Mouse (Mus musculus): ENCODE measurements around the gene Coq7. TPM values are rescaled to one million over a fixed set of nuclear protein-coding genes. Genes with fewer than 3 reads are reported as not detected.

The Coq7 gene
- polyA plus RNA-seq, 1 experiment from 2014 or later, result 93.7 TPM

- Histone ChIP-seq H3K9ac (replicated peaks; ENCODE audit: low read length) (peak overlapping the region; percentile 55), H3K4me2 (ENCODE audit: low read length) (peak overlapping the region; percentile 68), H3K4me1 (ENCODE audit: control insufficient read depth, insufficient read depth, low read length) (peaks cover 10% of the 10 kb centered on the region), H3K9me3 (ENCODE audit: control insufficient read depth, low read length) (0 out of 2 replicates have a peak, but pooled peaks cover 3% of the 10 kb centered on the region), H3K27ac (replicated peaks; ENCODE audit: low read depth, low read length) (no peak overlapping the region), H3K36me3 (ENCODE audit: control insufficient read depth, insufficient read depth, low read length) (no peaks in the 10 kb centered on the region), H3K4me3 (replicated peaks; ENCODE audit: low read depth, low read length) (peak overlapping the region; percentile 46), H3K27me3 (ENCODE audit: control insufficient read depth, insufficient read depth, low read length) (peaks cover 44% of the 10 kb centered on the region)
- peak; percentile 31; the same call in 1 of the 2 replicates for ATAC-seq (ENCODE audit: low FRiP score, low TSS enrichment)
- peak; percentile 47 for DNase-seq
- 3% methylated on average over 67 of the region's 67 CpGs for WGBS
Observed at GRCm38 (mm10) chr7:118490666-118491430, 42.3 kb downstream of the Coq7 start.

- H3K4me1 ChIP-seq (ENCODE audit: control insufficient read depth, insufficient read depth, low read length), result peaks cover 10% of the 10 kb centered on the region
- no peak for DNase-seq
- no peak for ATAC-seq (ENCODE audit: low FRiP score, low TSS enrichment)
- H3K4me3 ChIP-seq (replicated peaks; ENCODE audit: low read depth, low read length), result no peak overlapping the region
- H3K27ac ChIP-seq (replicated peaks; ENCODE audit: low read depth, low read length), result no peak overlapping the region
- peaks cover 44% of the 10 kb centered on the region for H3K27me3 ChIP-seq (ENCODE audit: control insufficient read depth, insufficient read depth, low read length)
- 0 out of 2 replicates have a peak, but pooled peaks cover 3% of the 10 kb centered on the region for H3K9me3 ChIP-seq (ENCODE audit: control insufficient read depth, low read length)
- no peak overlapping the region for H3K9ac ChIP-seq (replicated peaks; ENCODE audit: low read length)
- no peaks in the 10 kb centered on the region for H3K36me3 ChIP-seq (ENCODE audit: control insufficient read depth, insufficient read depth, low read length)
- WGBS, result 13% methylated on average over 57 of the region's 57 CpGs
- H3K4me2 ChIP-seq (ENCODE audit: low read length), result no peak overlapping the region
Observed at GRCm38 (mm10) chr7:118489706-118490665, 43.2 kb downstream of the Coq7 start.

GRCm38 (mm10) chr7:118488060-118488664 lies 45.0 kb downstream of the Coq7 start:
- H3K4me2 ChIP-seq (ENCODE audit: low read length), result no peak overlapping the region
- H3K27me3 ChIP-seq (ENCODE audit: control insufficient read depth, insufficient read depth, low read length), result peaks cover 44% of the 10 kb centered on the region

GRCm38 (mm10) chr7:118486917-118487316 lies 46.2 kb downstream of the Coq7 start:
- no peak overlapping the region for H3K9ac ChIP-seq (replicated peaks; ENCODE audit: low read length)
- ATAC-seq (ENCODE audit: low FRiP score, low TSS enrichment), result no peak
- H3K4me1 ChIP-seq (ENCODE audit: control insufficient read depth, insufficient read depth, low read length), result peaks cover 8% of the 10 kb centered on the region
- DNase-seq, result no peak
- H3K9me3 ChIP-seq (ENCODE audit: control insufficient read depth, low read length), result 0 out of 2 replicates have a peak, but pooled peaks cover 3% of the 10 kb centered on the region
- H3K27ac ChIP-seq (replicated peaks; ENCODE audit: low read depth, low read length), result no peak overlapping the region
- no peak overlapping the region for H3K4me3 ChIP-seq (replicated peaks; ENCODE audit: low read depth, low read length)
- WGBS, result 65% methylated on average over 5 of the region's 5 CpGs
- peaks cover 32% of the 10 kb centered on the region for H3K27me3 ChIP-seq (ENCODE audit: control insufficient read depth, insufficient read depth, low read length)
- no peaks in the 10 kb centered on the region for H3K36me3 ChIP-seq (ENCODE audit: control insufficient read depth, insufficient read depth, low read length)
- no peak overlapping the region for H3K4me2 ChIP-seq (ENCODE audit: low read length)

More at GRCm38 (mm10) chr7:118488060-118488664, 45.0 kb downstream of the Coq7 start:
- 30% methylated on average over 8 of the region's 8 CpGs for WGBS
- no peaks in the 10 kb centered on the region for H3K36me3 ChIP-seq (ENCODE audit: control insufficient read depth, insufficient read depth, low read length)
- DNase-seq (no peak), ATAC-seq (ENCODE audit: low FRiP score, low TSS enrichment) (no peak)
- 0 out of 2 replicates have a peak, but pooled peaks cover 3% of the 10 kb centered on the region for H3K9me3 ChIP-seq (ENCODE audit: control insufficient read depth, low read length)
- no peak overlapping the region for H3K4me3 ChIP-seq (replicated peaks; ENCODE audit: low read depth, low read length)
- H3K9ac ChIP-seq (replicated peaks; ENCODE audit: low read length), result no peak overlapping the region
- H3K27ac ChIP-seq (replicated peaks; ENCODE audit: low read depth, low read length), result no peak overlapping the region
- peaks cover 10% of the 10 kb centered on the region for H3K4me1 ChIP-seq (ENCODE audit: control insufficient read depth, insufficient read depth, low read length)

GRCm38 (mm10) chr7:118483996-118484395 lies 49.2 kb downstream of the Coq7 start:
- no peak overlapping the region for H3K4me2 ChIP-seq (ENCODE audit: low read length)
- peaks cover 5% of the 10 kb centered on the region; the same call in 1 of the 2 replicates for H3K27me3 ChIP-seq (ENCODE audit: control insufficient read depth, insufficient read depth, low read length)
- 92% methylated on average over 1 of the region's 1 CpGs for WGBS
- DNase-seq, result no peak
- H3K4me3 ChIP-seq (replicated peaks; ENCODE audit: low read depth, low read length), result no peak overlapping the region
- ATAC-seq (ENCODE audit: low FRiP score, low TSS enrichment), result no peak
- no peaks in the 10 kb centered on the region for H3K4me1 ChIP-seq (ENCODE audit: control insufficient read depth, insufficient read depth, low read length)
- no peaks in the 10 kb centered on the region for H3K9me3 ChIP-seq (ENCODE audit: control insufficient read depth, low read length)
- no peaks in the 10 kb centered on the region for H3K36me3 ChIP-seq (ENCODE audit: control insufficient read depth, insufficient read depth, low read length)
- no peak overlapping the region for H3K27ac ChIP-seq (replicated peaks; ENCODE audit: low read depth, low read length)
- no peak overlapping the region for H3K9ac ChIP-seq (replicated peaks; ENCODE audit: low read length)

- H3K4me2 ChIP-seq (ENCODE audit: low read length), result no peak overlapping the region
- DNase-seq, result no peak
- WGBS, result 88% methylated on average over 2 of the region's 2 CpGs
- no peak overlapping the region for H3K4me3 ChIP-seq (replicated peaks; ENCODE audit: low read depth, low read length)
- H3K27ac ChIP-seq (replicated peaks; ENCODE audit: low read depth, low read length), result no peak overlapping the region
- H3K27me3 ChIP-seq (ENCODE audit: control insufficient read depth, insufficient read depth, low read length), result no peaks in the 10 kb centered on the region
- no peaks in the 10 kb centered on the region for H3K36me3 ChIP-seq (ENCODE audit: control insufficient read depth, insufficient read depth, low read length)
- no peak overlapping the region for H3K9ac ChIP-seq (replicated peaks; ENCODE audit: low read length)
- H3K9me3 ChIP-seq (ENCODE audit: control insufficient read depth, low read length), result no peaks in the 10 kb centered on the region
- no peak for ATAC-seq (ENCODE audit: low FRiP score, low TSS enrichment)
- no peaks in the 10 kb centered on the region for H3K4me1 ChIP-seq (ENCODE audit: control insufficient read depth, insufficient read depth, low read length)
Observed at GRCm38 (mm10) chr7:118482001-118482400, 51.2 kb downstream of the Coq7 start.

- Histone ChIP-seq H3K9ac (replicated peaks; ENCODE audit: low read length) (no peak overlapping the region), H3K4me3 (replicated peaks; ENCODE audit: low read depth, low read length) (no peak overlapping the region), H3K27me3 (ENCODE audit: control insufficient read depth, insufficient read depth, low read length) (no peaks in the 10 kb centered on the region), H3K4me1 (ENCODE audit: control insufficient read depth, insufficient read depth, low read length) (no peaks in the 10 kb centered on the region), H3K36me3 (ENCODE audit: control insufficient read depth, insufficient read depth, low read length) (no peaks in the 10 kb centered on the region), H3K4me2 (ENCODE audit: low read length) (no peak overlapping the region), H3K27ac (replicated peaks; ENCODE audit: low read depth, low read length) (no peak overlapping the region), H3K9me3 (ENCODE audit: control insufficient read depth, low read length) (no peaks in the 10 kb centered on the region)
- ATAC-seq (ENCODE audit: low FRiP score, low TSS enrichment) (no peak), DNase-seq (no peak)
- 85% methylated on average over 10 of the region's 10 CpGs for WGBS
Observed at GRCm38 (mm10) chr7:118481047-118481810, 51.9 kb downstream of the Coq7 start.
